Mouse (Mus musculus): ENCODE data around the gene Hipk1.
A peak's percentile ranks its signal among the peaks of the same experiment; 100 is the strongest.

The Hipk1 gene

GRCm38 (mm10) chr3:103715762-103716693 is 75.3 kb downstream of the Hipk1 start:
- no peak for ATAC-seq (ENCODE audit: low TSS enrichment)

DNA sequence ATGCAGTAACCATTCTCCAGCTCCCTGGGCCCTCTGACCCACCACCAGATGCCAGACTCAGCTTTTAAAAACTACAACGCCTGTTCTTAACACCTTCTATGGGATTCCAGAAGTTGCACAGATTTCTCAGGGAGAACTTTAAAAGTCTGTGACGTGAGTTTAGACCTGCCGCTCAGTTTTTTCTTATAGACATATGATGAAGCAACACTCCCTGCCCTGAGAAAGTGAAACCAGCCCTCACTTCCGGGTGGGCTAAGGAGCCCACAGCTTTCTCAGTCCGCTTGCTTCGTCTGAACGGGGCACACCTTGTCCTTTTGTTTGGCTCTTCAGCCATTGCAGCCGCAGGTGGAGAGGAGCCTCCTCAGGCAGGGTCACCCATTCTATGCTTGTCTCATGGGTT is 76.4 kb downstream of the Hipk1 start:
- no peak for ATAC-seq (ENCODE audit: low TSS enrichment)

- ATAC-seq (ENCODE audit: low TSS enrichment) = no peak
Measured at GRCm38 (mm10) chr3:103714236-103714875, 77.0 kb downstream of the Hipk1 start.

DNA sequence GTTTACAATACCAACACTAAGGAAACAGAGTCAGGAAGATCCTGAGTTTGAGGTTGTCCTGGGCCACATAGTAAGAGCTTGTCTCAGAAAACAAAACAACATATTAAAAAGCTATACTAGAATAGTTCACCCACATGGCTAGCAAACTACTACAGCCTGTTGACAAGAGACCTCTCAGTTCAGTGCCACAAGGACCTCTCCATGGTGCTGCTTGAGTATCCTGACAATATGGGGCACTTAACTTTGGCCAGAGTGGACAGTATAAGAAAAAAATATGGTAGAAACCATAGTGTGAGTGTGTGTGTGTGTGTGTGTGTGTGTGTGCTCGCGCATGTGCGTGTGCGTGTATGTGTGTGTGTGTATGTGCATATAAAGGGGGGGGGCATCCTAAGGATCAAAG is 79.2 kb downstream of the Hipk1 start:
- no peak for ATAC-seq (ENCODE audit: low TSS enrichment)

DNA sequence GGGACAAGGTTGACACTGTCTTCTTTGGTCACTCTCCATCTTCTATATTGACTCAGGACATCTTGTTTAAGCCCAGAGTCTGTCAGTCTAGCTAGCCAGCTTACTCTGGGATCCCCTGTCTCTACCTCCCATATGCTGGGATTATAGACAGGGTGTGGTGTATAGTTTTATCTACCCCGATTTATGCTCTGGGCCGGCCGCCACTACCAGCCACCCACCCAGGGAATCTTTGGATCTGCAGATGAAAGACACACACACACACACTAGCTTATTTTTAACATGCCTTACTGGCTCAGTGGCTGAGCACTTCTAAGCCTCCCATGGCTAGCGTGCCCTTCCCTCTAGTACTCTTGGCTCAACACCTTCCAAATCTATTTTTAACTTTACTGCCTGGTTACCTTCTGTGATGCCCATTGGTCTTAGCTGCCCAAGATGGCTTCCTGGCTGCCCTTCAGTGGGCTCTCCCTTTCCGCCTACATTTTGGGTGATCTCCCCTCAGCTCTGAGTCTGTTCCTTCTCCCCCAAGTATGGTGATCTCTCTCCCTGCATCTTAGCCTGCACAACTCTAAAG is 81.8 kb downstream of the Hipk1 start:
- peak; percentile 72 for ATAC-seq (ENCODE audit: low TSS enrichment)

DNA sequence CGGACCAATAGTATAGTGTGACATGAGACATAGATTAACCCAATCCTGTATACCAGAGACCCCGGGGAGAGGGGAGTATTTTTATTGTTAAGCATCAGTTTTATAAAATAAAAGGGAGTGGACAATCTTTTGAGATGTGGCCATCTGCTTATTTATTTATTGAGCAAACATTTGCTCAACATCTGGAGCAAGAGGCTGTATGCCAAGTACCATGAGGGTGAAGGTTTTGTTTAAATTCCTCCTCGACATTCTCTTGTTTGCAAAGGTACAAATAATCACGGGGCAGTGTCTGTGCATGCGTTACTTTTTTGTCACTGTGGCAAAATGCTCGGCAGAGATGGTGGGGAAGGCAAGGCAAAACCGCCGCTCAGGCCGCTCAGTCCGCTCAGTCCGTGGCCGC is 85.9 kb downstream of the Hipk1 start:
- ATAC-seq (ENCODE audit: low TSS enrichment) = no peak

- ATAC-seq (ENCODE audit: low TSS enrichment) = no peak
Measured at GRCm38 (mm10) chr3:103704661-103705060, 86.7 kb downstream of the Hipk1 start.

GRCm38 (mm10) chr3:103696388-103696925 is 94.9 kb downstream of the Hipk1 start:
- no peak for ATAC-seq (ENCODE audit: low TSS enrichment)

DNA sequence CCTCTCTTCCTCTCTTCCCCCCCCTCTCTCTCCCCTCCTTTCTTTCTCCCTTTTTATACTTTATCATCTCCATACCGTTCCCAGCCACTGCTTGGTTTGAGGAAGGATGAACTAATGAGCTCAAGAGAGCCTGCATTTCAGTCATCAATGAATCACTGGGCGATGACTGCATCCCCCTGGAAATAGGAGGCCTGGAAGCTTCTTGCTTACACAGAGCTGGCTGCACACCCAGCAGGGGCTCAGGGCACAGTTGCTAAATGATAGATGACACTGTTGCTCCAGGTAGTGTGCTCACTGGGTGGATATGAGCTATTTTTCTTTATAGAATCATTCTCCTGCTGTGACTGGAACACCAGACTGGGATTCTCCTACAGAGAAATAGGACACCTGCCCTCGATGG is 95.8 kb downstream of the Hipk1 start:
- no peak for ATAC-seq (ENCODE audit: low TSS enrichment)

DNA sequence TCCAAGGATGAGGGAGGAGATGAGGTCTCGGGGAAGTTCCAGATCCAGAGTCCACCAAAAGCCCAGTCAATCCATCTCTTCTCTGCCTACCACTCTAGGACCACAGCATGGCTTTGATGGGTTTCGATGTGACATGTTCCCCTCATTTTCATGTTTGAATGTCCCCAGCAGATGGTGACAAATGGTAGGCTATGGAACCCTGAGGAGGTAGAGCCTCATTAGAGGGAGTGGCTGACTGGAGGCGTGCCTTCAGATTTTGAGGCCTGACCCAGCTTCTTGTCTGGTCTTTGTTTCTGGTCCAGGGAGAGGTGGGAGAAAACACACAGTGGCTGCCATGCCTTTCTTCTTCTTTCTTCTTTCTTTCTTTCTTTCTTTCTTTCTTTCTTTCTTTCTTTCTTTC is 100.9 kb downstream of the Hipk1 start:
- ATAC-seq (ENCODE audit: low TSS enrichment) = no peak

Data from frontal cortex, adult (tissue).